22 mouse cellular contexts compared by ENCODE assay signal in genomic region chr16:91353177-91353576, GRCm38 (mm10). TPM values are rescaled to one million over a fixed set of nuclear protein-coding genes. Genes with fewer than 3 reads are reported as not detected.
A peak's percentile ranks its signal among the peaks of the same experiment; 100 is the strongest.
DNase-seq lines count a peak whose midpoint lies in the region; ATAC-seq and TF ChIP-seq lines count a peak whose summit lies in the region.
"Had no signal": no experiment of that assay in that cellular context is flagged by ENCODE, and none has a peak within 500 bp of the region (broad histone marks: within the 10 kb centered on the region; RNA-seq: fewer than 3 reads in every experiment).

No protein-coding gene starts in this region.

- peaks cover 2% of the 10 kb centered on the region; the same call in 1 of the 2 replicates for H3K4me1 ChIP-seq in heart, embryonic 11.5 days (ENCODE audit: control insufficient read depth, insufficient read depth, low read length)
- H3K4me1 ChIP-seq in MEL (ENCODE audit: control insufficient read depth in 1 of 2, insufficient read depth in 2 of 2, low read length in 2 of 2) = peaks cover 20 to 33% of the 10 kb centered on the region in 2 experiments
- H3K4me1 ChIP-seq: embryonic facial prominence, embryonic 12.5 days; limb, embryonic 15.5 days had no signal

- H3K27me3 ChIP-seq in heart, embryonic 11.5 days (ENCODE audit: control insufficient read depth, insufficient read depth, low read length) = peaks cover 19% of the 10 kb centered on the region
- no peaks in the 10 kb centered on the region for H3K27me3 ChIP-seq in MEL (ENCODE audit: control insufficient read depth in 1 of 2, insufficient read depth in 2 of 2, low read length in 2 of 2)

- H3K36me3 ChIP-seq in heart, embryonic 11.5 days (ENCODE audit: control insufficient read depth, insufficient read depth, low read length) = no peaks in the 10 kb centered on the region
- peaks cover 0 to 39% of the 10 kb centered on the region in 2 experiments; a peak in 2 of 4 replicates for H3K36me3 ChIP-seq in MEL (ENCODE audit: control insufficient read depth in 1 of 2, insufficient read depth in 2 of 2, low read length in 2 of 2)
- H3K36me3 ChIP-seq: embryonic facial prominence, embryonic 12.5 days; forebrain, embryonic 12.5 days; limb, embryonic 15.5 days had no signal

- WGBS in heart, embryonic 11.5 days (ENCODE audit: insufficient replicate concordance) = 72% methylated on average over 6 of the region's 6 CpGs

- no peak for TF ChIP-seq CTCF in MEL (IDR thresholded peaks at IDR 0.05 in 2 of 3, conservative IDR thresholded peaks at IDR 0.05 in 1 of 3; ENCODE audit: control insufficient read depth in 1 of 3, insufficient read depth in 1 of 3, low read depth in 2 of 3, low read length in 3 of 3, poor library complexity in 1 of 3, severe bottlenecking in 1 of 3)

- H3K9ac ChIP-seq in heart, embryonic 11.5 days (ENCODE audit: low read depth, low read length) = no peak overlapping the region
- peak overlapping the region; percentile 61 for H3K9ac ChIP-seq in MEL (ENCODE audit: control insufficient read depth, low read depth, low read length, poor library complexity, severe bottlenecking)
- H3K9ac ChIP-seq: embryonic facial prominence, embryonic 12.5 days; forebrain, embryonic 12.5 days; limb, embryonic 15.5 days had no signal

- DNase-seq in heart, adult 18-20 months = no peak
- peak; percentile 82 for DNase-seq in MEL (ENCODE audit: low read depth, low spot score)
- peak; percentile 68 for DNase-seq in liver
- no peak for DNase-seq in gastrocnemius, adult 18-20 months (ENCODE audit: low spot score)
- DNase-seq in testis, postnatal 14 days (ENCODE audit: low spot score) = no peak
- DNase-seq in cerebellum, adult 11-12 months = no peak
- DNase-seq: cerebellum, postnatal 36 days; kidney, postnatal 10 days; lung, postnatal 4 days; midbrain, embryonic 14.5 days; right cerebral cortex, postnatal 14 days; thymus, postnatal 36 days had no signal

- peak overlapping the region; percentile 32 for H3K4me2 ChIP-seq in heart, embryonic 11.5 days
- H3K4me2 ChIP-seq: embryonic facial prominence, embryonic 12.5 days; forebrain, embryonic 12.5 days; limb, embryonic 15.5 days had no signal

- no peaks in the 10 kb centered on the region for H3K9me3 ChIP-seq in heart, embryonic 11.5 days (replicated peaks; ENCODE audit: control insufficient read depth, low read length)
- H3K9me3 ChIP-seq in MEL (replicated peaks; ENCODE audit: insufficient read depth, low read length) = no peaks in the 10 kb centered on the region
- H3K9me3 ChIP-seq: embryonic facial prominence, embryonic 12.5 days; forebrain, embryonic 12.5 days; limb, embryonic 15.5 days had no signal

- no peak for TF ChIP-seq RAD21 in MEL (IDR thresholded peaks at IDR 0.05; ENCODE audit: low read depth, low read length)

- TF ChIP-seq EP300 in MEL (IDR thresholded peaks at IDR 0.05; ENCODE audit: low read depth in 1 of 2, low read length in 2 of 2) = no peak

- ATAC-seq in heart, embryonic 11.5 days (replicated peaks; ENCODE audit: insufficient number of reproducible peaks, low FRiP score, low TSS enrichment) = 0 out of 2 replicates have a peak, but pooled peaks have one; percentile 47
- 0 out of 2 replicates have a peak, but pooled peaks have one; percentile 12 for ATAC-seq in megakaryocyte progenitor cell, adult 5-6 weeks (replicated peaks; ENCODE audit: poor library complexity)
- ATAC-seq: activated CD4-positive, CD25-positive, alpha-beta regulatory T cell, adult 4 months had no signal

- TF ChIP-seq POLR2A in MEL (IDR thresholded peaks at IDR 0.05; ENCODE audit: control insufficient read depth in 1 of 2, insufficient read depth in 1 of 2, low read depth in 1 of 2, low read length in 2 of 2, poor library complexity in 1 of 2) = no peak; a peak in 1 of 4 replicates

- H3K27ac ChIP-seq in heart, embryonic 11.5 days (ENCODE audit: low read depth, low read length) = peak overlapping the region; percentile 78
- H3K27ac ChIP-seq in MEL (ENCODE audit: control insufficient read depth, low read depth, low read length) = peak overlapping the region; percentile 95
- H3K27ac ChIP-seq: embryonic facial prominence, embryonic 12.5 days; forebrain, embryonic 12.5 days; limb, embryonic 15.5 days had no signal

- no peak overlapping the region for H3K4me3 ChIP-seq in heart, embryonic 11.5 days (ENCODE audit: low read depth, low read length)
- no peak overlapping the region for H3K4me3 ChIP-seq in MEL (ENCODE audit: control insufficient read depth in 1 of 2, insufficient read depth in 1 of 2, low read depth in 2 of 2, low read length in 2 of 2)
- H3K4me3 ChIP-seq: embryonic facial prominence, embryonic 12.5 days; forebrain, embryonic 12.5 days; limb, embryonic 15.5 days had no signal

- no peaks in the 10 kb centered on the region; the same call in 1 of the 2 replicates for H3K79me2 ChIP-seq in MEL (ENCODE audit: control insufficient read depth, insufficient read depth, low read length, poor library complexity)

TF ChIP-seq in MEL, 35 proteins besides CTCF, POLR2A, EP300 and RAD21:
- TF ChIP-seq ETS1 (IDR thresholded peaks at IDR 0.05; ENCODE audit: low read depth, low read length) (no peak; the same call in 1 of the 2 replicates), MXI1 (IDR thresholded peaks at IDR 0.05; ENCODE audit: low read depth, low read length) (peak; percentile 64), NELFE (IDR thresholded peaks at IDR 0.05; ENCODE audit: low read depth, low read length) (no peak; the same call in 1 of the 2 replicates), CHD2 (IDR thresholded peaks at IDR 0.05; ENCODE audit: low read length) (no peak), MAX (IDR thresholded peaks at IDR 0.05; ENCODE audit: low read length) (no peak; the same call in none of the 2 replicates), GATA1 (IDR thresholded peaks at IDR 0.05; ENCODE audit: low read depth, low read length) (peak; percentile 45; the same call in 1 of the 2 replicates), MYC (IDR thresholded peaks at IDR 0.05; ENCODE audit: low read depth, low read length) (peak; percentile 79), TCF12 (IDR thresholded peaks at IDR 0.05; ENCODE audit: low read depth, low read length) (0 out of 2 replicates have a peak, but pooled peaks have one; percentile 3), MAZ (IDR thresholded peaks at IDR 0.05; ENCODE audit: low read depth, low read length) (no peak), SMC3 (IDR thresholded peaks at IDR 0.05; ENCODE audit: low read depth, low read length) (no peak), E2F4 (IDR thresholded peaks at IDR 0.05; ENCODE audit: borderline replicate concordance, low read depth, low read length) (no peak), ELF1 (IDR thresholded peaks at IDR 0.05; ENCODE audit: low read depth, low read length) (no peak), TBP (IDR thresholded peaks at IDR 0.05; ENCODE audit: low read depth, low read length) (no peak), BHLHE40 (IDR thresholded peaks at IDR 0.05; ENCODE audit: borderline replicate concordance, low read depth, low read length) (no peak)

RNA-seq across cellular contexts. Expression of gene Ifnar2, which starts 19.4 kb away (rescaled TPM):
- 53.9 and 55.6 TPM in 2 replicates for polyA plus RNA-seq in heart, embryonic 11.5 days (2014; fragmentation: Nextera tagmentation; extraction: Ambion mirVana)
- total RNA-seq in heart, adult 18-20 months (2021) = 10 to 100 TPM; 29.3 to 37.3 TPM
- total RNA-seq in MEL (2012; rRNA removed) = 21.8 and 24.1 TPM in 2 replicates
- 10 to 100 TPM in 1 of 2 experiments, not detected in 1; 38.3 TPM for polyA plus RNA-seq in MEL (2012; ENCODE audit: insufficient read depth in 1 of 2, insufficient read length in 2 of 2, low read depth in 1 of 2, low replicate concordance in 2 of 2, missing spikeins in 1 of 2)
- total RNA-seq in megakaryocyte progenitor cell, adult 5-6 weeks (2015) = 146 and 154 TPM in 2 replicates
- total RNA-seq in megakaryocyte progenitor cell, adult 5-6 weeks (2017) = 113 and 122 TPM in 2 replicates
- total RNA-seq in gastrocnemius, adult 18-20 months (2021) = 1 to 10 TPM; 4.7 to 6.0 TPM

RNA-seq across cellular contexts. Expression of gene Gm21970, which starts 38.3 kb away (rescaled TPM):
- not detected in 2 replicates for polyA plus RNA-seq in heart, embryonic 11.5 days (2014; fragmentation: Nextera tagmentation; extraction: Ambion mirVana)
- total RNA-seq in heart, adult 18-20 months (2021) = not detected
- not detected in 2 replicates for total RNA-seq in MEL (2012; rRNA removed)
- not detected for polyA plus RNA-seq in MEL (2012; ENCODE audit: insufficient read depth in 1 of 2, insufficient read length in 2 of 2, low read depth in 1 of 2, low replicate concordance in 2 of 2, missing spikeins in 1 of 2)
- total RNA-seq in megakaryocyte progenitor cell, adult 5-6 weeks (2015) = not detected in 2 replicates
- not detected in 2 replicates for total RNA-seq in megakaryocyte progenitor cell, adult 5-6 weeks (2017)
- total RNA-seq in gastrocnemius, adult 18-20 months (2021) = not detected
- total RNA-seq: adrenal gland, postnatal 36 days; CH12.LX; hematopoietic stem cell, adult 5-6 weeks; left cerebral cortex, postnatal 10 days had no signal
- polyA plus RNA-seq: embryonic facial prominence, embryonic 12.5 days; forebrain, embryonic 12.5 days; limb, embryonic 15.5 days; midbrain, embryonic 14.5 days had no signal

RNA-seq across cellular contexts. Expression of gene Il10rb, which starts 52.8 kb away (rescaled TPM):
- polyA plus RNA-seq in heart, embryonic 11.5 days (2014; fragmentation: Nextera tagmentation; extraction: Ambion mirVana) = 38.6 and 46.9 TPM in 2 replicates
- total RNA-seq in heart, adult 18-20 months (2021) = 100 to 1,000 TPM; 115 to 133 TPM
- total RNA-seq in MEL (2012; rRNA removed) = 4.7 and 5.9 TPM in 2 replicates
- 10 to 100 TPM in 1 of 2 experiments, not detected in 1; 14.6 TPM for polyA plus RNA-seq in MEL (2012; ENCODE audit: insufficient read depth in 1 of 2, insufficient read length in 2 of 2, low read depth in 1 of 2, low replicate concordance in 2 of 2, missing spikeins in 1 of 2)
- total RNA-seq in megakaryocyte progenitor cell, adult 5-6 weeks (2015) = 42.7 and 46.2 TPM in 2 replicates
- 36.6 and 39.2 TPM in 2 replicates for total RNA-seq in megakaryocyte progenitor cell, adult 5-6 weeks (2017)
- total RNA-seq in gastrocnemius, adult 18-20 months (2021) = 1 to 10 TPM; 4.2 to 6.6 TPM

Comparison
In these comparisons a context has a peak if more than half of its experiments do, and no peak if none do; other contexts are left out.
1. DNase-seq: peak in MEL (single experiment) and liver (single experiment); none in heart, adult 18-20 months (0 of 2), gastrocnemius, adult 18-20 months (single experiment), testis, postnatal 14 days (single experiment) and cerebellum, adult 11-12 months (single experiment).